Mouse (Mus musculus) adrenal gland, postnatal 14 days (tissue): ENCODE data around the gene Rasgef1a. TPM values are rescaled to one million over a fixed set of nuclear protein-coding genes. Genes with fewer than 3 reads are reported as not detected.

ENCODE experiments used
- DNase-seq: peaks from one replicate; pipeline ENCODE4 v3.0.0; 2021; ENCODE audit warnings: mixed read lengths
- microRNA-seq, 2 experiments: library from miRNA; unstranded; fragments of <30 nt; microRNA quantifications; one replicate each; pipeline ENCODE4 v1.2.0; 2021
- total RNA-seq: library from RNA; stranded (reverse); gene quantifications from 2 replicates; pipeline ENCODE4 v1.2.3, GENCODE M21; 2021

The Rasgef1a gene
- total RNA-seq, 1 experiment from 2014 or later = 0.19 TPM

- DNase-seq = no peak
These were observed 125.9 kb downstream of the Rasgef1a start for GRCm38 (mm10) chr6:118137148-118137547.

GRCm38 (mm10) chr6:118138731-118139709, 127.8 kb downstream of the Rasgef1a start, which contains the start of gene Csgalnact2:
TSS of gene Csgalnact2 (minus strand) at chr6:118139140.
- peak; percentile 98 for DNase-seq

GRCm38 (mm10) chr6:118140961-118141360, 129.7 kb downstream of the Rasgef1a start:
- no peak for DNase-seq

Small RNA genes within 50 kb of the gene (microRNA-seq; reads per million reads assigned to microRNA genes)
- 0 to 0.38 reads per million in 2 experiments for gene Mir7044

Other genes with a start within 250 kb of the Rasgef1a start
- gene Zfp637, start 170.3 kb upstream of the Rasgef1a start, total RNA-seq = 30.0 and 34.1 TPM in 2 replicates
- gene Zfp239, start 149.3 kb upstream of the Rasgef1a start, total RNA-seq = 3.1 and 3.6 TPM in 2 replicates
- 385 and 431 TPM in 2 replicates for gene Hnrnpf, start 111.1 kb upstream of the Rasgef1a start, total RNA-seq
- not detected in 2 replicates for gene Fxyd4, start 73.7 kb upstream of the Rasgef1a start, total RNA-seq
- gene Csgalnact2, start 127.7 kb downstream of the Rasgef1a start, total RNA-seq = 16.8 and 17.4 TPM in 2 replicates
- gene Ret, start 186.3 kb downstream of the Rasgef1a start, total RNA-seq = 5.3 and 7.7 TPM in 2 replicates